Mouse (Mus musculus) megakaryocyte, embryonic 14.5 days (primary cell): Measurements from ENCODE around the gene Mei1.

Experiments used
- FLI1 ChIP-seq: IDR thresholded peaks from 2 replicates; pipeline ENCODE4 v1.6.1; 2012; ENCODE audit warnings: low read length, inconsistent platforms, mixed read lengths
- GATA1 ChIP-seq: IDR thresholded peaks from 3 replicates; pipeline ENCODE4 v1.6.1; 2012; ENCODE audit warnings: mixed read lengths, low read length, inconsistent platforms, borderline replicate concordance

DNA sequence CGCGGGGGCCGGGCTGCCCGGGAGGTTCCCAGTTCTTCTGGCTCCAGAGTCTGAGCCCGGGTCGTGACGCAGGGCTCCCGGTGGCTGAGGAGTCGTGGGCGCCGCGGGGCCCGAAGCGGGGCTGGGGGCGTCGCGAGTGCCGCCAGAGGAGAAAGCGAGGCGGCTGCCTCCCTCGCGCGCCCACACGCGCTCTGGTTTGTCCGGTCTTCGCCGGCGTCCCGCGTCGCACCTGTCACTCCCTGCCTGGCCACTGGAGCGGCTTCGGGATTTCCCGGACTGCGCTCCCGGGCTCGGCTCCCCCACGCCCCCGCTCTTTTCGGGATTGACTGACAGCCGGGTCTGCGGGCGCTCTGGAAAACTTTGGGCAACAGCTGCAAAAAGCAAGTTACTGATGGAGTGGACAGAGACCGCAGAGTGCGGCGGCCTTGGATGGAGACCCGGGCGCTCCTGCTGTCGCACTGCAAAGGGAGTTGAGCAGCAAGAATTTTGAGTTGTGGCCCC is 77.9 kb downstream of the Mei1 start:
- TF ChIP-seq FLI1 = no peak
- TF ChIP-seq GATA1 = no peak
